Mouse (Mus musculus) ES-Bruce4 (cell line): ENCODE measurements around the gene Gm10277.

Source experiments
- CTCF ChIP-seq: IDR thresholded peaks from one replicate; pipeline ENCODE4 v1.8.1; 2011; ENCODE audit warnings: low read depth, low read length
- POLR2A ChIP-seq: IDR thresholded peaks from one replicate; pipeline ENCODE4 v1.8.1; 2011; ENCODE audit warnings: low read length; ENCODE audit not compliant: insufficient read depth

DNA sequence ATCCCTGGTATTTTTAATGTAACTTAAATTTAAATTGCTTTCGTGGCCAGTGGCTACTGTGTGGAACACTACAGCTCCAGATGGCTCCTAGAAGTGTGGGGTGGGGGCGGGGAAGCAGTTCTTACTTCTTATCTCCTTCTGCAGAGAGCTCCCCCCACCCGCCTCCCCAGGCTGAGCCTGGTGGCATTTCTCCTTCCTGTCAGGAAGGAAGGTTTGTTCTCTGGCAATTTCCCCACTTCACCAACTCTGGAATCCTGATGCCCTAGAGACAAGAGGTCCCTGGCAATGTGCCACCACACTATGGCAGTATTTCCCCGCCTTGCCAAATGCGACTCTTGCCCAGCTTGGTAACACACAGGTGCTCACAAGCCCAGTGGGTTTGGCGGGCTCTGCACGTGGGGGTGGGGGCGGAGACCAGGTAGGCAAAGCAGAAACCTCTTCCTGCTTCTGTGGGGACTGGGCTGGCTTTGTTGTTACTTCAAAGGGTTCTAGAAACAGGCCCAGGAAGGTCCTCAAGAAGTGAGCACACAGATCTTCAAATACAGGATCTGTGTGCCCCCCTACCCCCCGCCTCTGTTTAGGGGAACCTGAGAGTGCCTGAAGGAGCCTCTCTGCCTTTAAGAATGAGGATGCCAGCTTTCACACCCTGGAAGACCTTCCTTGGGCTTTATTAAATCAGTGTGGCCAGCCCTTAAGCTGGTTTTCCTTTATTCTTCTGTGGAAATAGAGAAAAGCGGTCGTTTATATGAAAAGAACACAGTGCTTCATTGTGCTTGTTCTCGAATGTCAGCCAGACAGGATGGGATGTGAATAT, 4.4 kb upstream of the Gm10277 start:
- TF ChIP-seq CTCF (no peak), POLR2A (no peak)
